Mouse (Mus musculus): ENCODE measurements around the gene Srf.

DNA sequence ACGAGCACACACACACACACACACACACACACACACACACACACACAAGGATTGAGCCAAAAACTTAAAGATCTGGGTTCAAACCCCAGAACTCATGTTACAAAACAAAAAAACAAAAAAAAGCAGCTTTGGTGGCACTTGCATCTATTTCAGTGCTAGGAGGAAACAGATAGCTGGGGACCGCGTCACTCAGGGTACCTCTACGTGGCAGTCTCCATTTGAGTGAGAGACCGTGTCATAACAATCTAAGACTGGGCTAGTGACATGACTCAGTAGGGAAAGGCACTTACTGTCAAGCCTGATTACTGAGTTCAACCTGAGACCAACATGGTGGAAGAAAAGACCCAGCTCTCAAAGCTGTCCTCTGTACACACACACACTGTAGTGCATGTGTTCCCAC is 2.2 kb upstream of the Srf start:
- no peak for TF ChIP-seq CTCF (IDR thresholded peaks at IDR 0.05; ENCODE audit: low read depth)
- no peak for TF ChIP-seq EP300 (optimal IDR thresholded peaks at IDR 0.05)

Measured in stomach, postnatal 0 days (tissue).